Mouse (Mus musculus): ENCODE measurements around the gene Ak4. TPM values are rescaled to one million over a fixed set of nuclear protein-coding genes. Genes with fewer than 3 reads are reported as not detected.
A peak's percentile ranks its signal among the peaks of the same experiment; 100 is the strongest.

Gene Ak4
- total RNA-seq, 1 experiment = 48.1 TPM

- in situ Hi-C loops (cut with MboI; ENCODE audit: low sequenced_read_pairs in 2 of 2, unreplicated experiment in 2 of 2) = no loop called here
- Histone ChIP-seq H3K9ac (ENCODE audit: insufficient read depth, low read depth, low read length, poor library complexity, severe bottlenecking) (no peak overlapping the region), H3K9me3 (ENCODE audit: control insufficient read depth, insufficient read depth, low read depth, low read length) (no peaks in the 10 kb centered on the region), H3K27ac (ENCODE audit: insufficient read depth, low read depth, low read length, poor library complexity, severe bottlenecking) (no peak overlapping the region), H3K36me3 (ENCODE audit: control insufficient read depth, insufficient read depth, low read length, poor library complexity, severe bottlenecking) (no peaks in the 10 kb centered on the region), H3K4me1 (ENCODE audit: control insufficient read depth in 2 of 2, insufficient read depth in 2 of 2, low read length in 2 of 2, poor library complexity in 1 of 2) (peaks cover 0 to 2% of the 10 kb centered on the region in 2 experiments; a peak in 1 of 4 replicates), H3K4me3 (ENCODE audit: insufficient read depth in 1 of 2, low read depth in 1 of 2, low read length in 2 of 2, poor library complexity in 1 of 2, severe bottlenecking in 1 of 2) (no peak overlapping the region)
- DNase-seq (ENCODE audit: low read depth, low spot score) = no peak
- TF ChIP-seq HCFC1 (IDR thresholded peaks at IDR 0.05; ENCODE audit: borderline replicate concordance, insufficient read depth, low read length) (no peak), CHD2 (IDR thresholded peaks at IDR 0.05; ENCODE audit: low read depth, low read length) (no peak), MAFK (IDR thresholded peaks at IDR 0.05; ENCODE audit: insufficient read depth, low read depth, low read length) (no peak), ZNF384 (IDR thresholded peaks at IDR 0.05; ENCODE audit: low read depth, low read length) (no peak), ZC3H11A (IDR thresholded peaks at IDR 0.05; ENCODE audit: borderline replicate concordance, low read depth, low read length) (no peak)
Measured at GRCm38 (mm10) chr4:101438271-101438670, 19.2 kb downstream of the Ak4 start.

GRCm38 (mm10) chr4:101439738-101440389 lies 20.8 kb downstream of the Ak4 start:
- H3K27ac ChIP-seq (ENCODE audit: insufficient read depth, low read depth, low read length, poor library complexity, severe bottlenecking) = no peak overlapping the region
- H3K9ac ChIP-seq (ENCODE audit: insufficient read depth, low read depth, low read length, poor library complexity, severe bottlenecking) = no peak overlapping the region
- no peaks in the 10 kb centered on the region for H3K9me3 ChIP-seq (ENCODE audit: control insufficient read depth, insufficient read depth, low read depth, low read length)
- H3K4me3 ChIP-seq (ENCODE audit: insufficient read depth in 1 of 2, low read depth in 1 of 2, low read length in 2 of 2, poor library complexity in 1 of 2, severe bottlenecking in 1 of 2) = no peak overlapping the region
- in situ Hi-C loops (cut with MboI; ENCODE audit: low sequenced_read_pairs in 2 of 2, unreplicated experiment in 2 of 2) = no loop called here
- H3K4me1 ChIP-seq (ENCODE audit: control insufficient read depth in 2 of 2, insufficient read depth in 2 of 2, low read length in 2 of 2, poor library complexity in 1 of 2) = peaks cover 2% of the 10 kb centered on the region in 2 experiments; a peak in 2 of 4 replicates
- DNase-seq (ENCODE audit: low read depth, low spot score) = no peak
- H3K36me3 ChIP-seq (ENCODE audit: control insufficient read depth, insufficient read depth, low read length, poor library complexity, severe bottlenecking) = no peaks in the 10 kb centered on the region; the same call in 1 of the 2 replicates
- TF ChIP-seq HCFC1 (IDR thresholded peaks at IDR 0.05; ENCODE audit: borderline replicate concordance, insufficient read depth, low read length) (no peak), MAFK (IDR thresholded peaks at IDR 0.05; ENCODE audit: insufficient read depth, low read depth, low read length) (no peak), ZC3H11A (IDR thresholded peaks at IDR 0.05; ENCODE audit: borderline replicate concordance, low read depth, low read length) (no peak), CHD2 (IDR thresholded peaks at IDR 0.05; ENCODE audit: low read depth, low read length) (no peak), ZNF384 (IDR thresholded peaks at IDR 0.05; ENCODE audit: low read depth, low read length) (no peak)

- TF ChIP-seq MAFK (IDR thresholded peaks at IDR 0.05; ENCODE audit: insufficient read depth, low read depth, low read length) (no peak), ZNF384 (IDR thresholded peaks at IDR 0.05; ENCODE audit: low read depth, low read length) (no peak), HCFC1 (IDR thresholded peaks at IDR 0.05; ENCODE audit: borderline replicate concordance, insufficient read depth, low read length) (no peak), CHD2 (IDR thresholded peaks at IDR 0.05; ENCODE audit: low read depth, low read length) (no peak), ZC3H11A (IDR thresholded peaks at IDR 0.05; ENCODE audit: borderline replicate concordance, low read depth, low read length) (no peak)
- no peaks in the 10 kb centered on the region; the same call in 1 of the 2 replicates for H3K36me3 ChIP-seq (ENCODE audit: control insufficient read depth, insufficient read depth, low read length, poor library complexity, severe bottlenecking)
- H3K9ac ChIP-seq (ENCODE audit: insufficient read depth, low read depth, low read length, poor library complexity, severe bottlenecking) = no peak overlapping the region
- no peak overlapping the region for H3K4me3 ChIP-seq (ENCODE audit: insufficient read depth in 1 of 2, low read depth in 1 of 2, low read length in 2 of 2, poor library complexity in 1 of 2, severe bottlenecking in 1 of 2)
- no peak overlapping the region for H3K27ac ChIP-seq (ENCODE audit: insufficient read depth, low read depth, low read length, poor library complexity, severe bottlenecking)
- H3K9me3 ChIP-seq (ENCODE audit: control insufficient read depth, insufficient read depth, low read depth, low read length) = no peaks in the 10 kb centered on the region
- DNase-seq (ENCODE audit: low read depth, low spot score) = no peak
- in situ Hi-C loops (cut with MboI; ENCODE audit: low sequenced_read_pairs in 2 of 2, unreplicated experiment in 2 of 2) = no loop called here
- H3K4me1 ChIP-seq (ENCODE audit: control insufficient read depth in 2 of 2, insufficient read depth in 2 of 2, low read length in 2 of 2, poor library complexity in 1 of 2) = peaks cover 2 to 9% of the 10 kb centered on the region in 2 experiments; a peak in 2 of 4 replicates
Measured at GRCm38 (mm10) chr4:101442791-101443190, 23.7 kb downstream of the Ak4 start.

- Histone ChIP-seq H3K27ac (ENCODE audit: insufficient read depth, low read depth, low read length, poor library complexity, severe bottlenecking) (peak overlapping the region; percentile 36; the same call in 1 of the 2 replicates), H3K4me1 (ENCODE audit: control insufficient read depth in 2 of 2, insufficient read depth in 2 of 2, low read length in 2 of 2, poor library complexity in 1 of 2) (peaks cover 2 to 9% of the 10 kb centered on the region in 2 experiments; a peak in 2 of 4 replicates), H3K36me3 (ENCODE audit: control insufficient read depth, insufficient read depth, low read length, poor library complexity, severe bottlenecking) (no peaks in the 10 kb centered on the region; the same call in 1 of the 2 replicates), H3K9ac (ENCODE audit: insufficient read depth, low read depth, low read length, poor library complexity, severe bottlenecking) (no peak overlapping the region), H3K9me3 (ENCODE audit: control insufficient read depth, insufficient read depth, low read depth, low read length) (no peaks in the 10 kb centered on the region), H3K4me3 (ENCODE audit: insufficient read depth in 1 of 2, low read depth in 1 of 2, low read length in 2 of 2, poor library complexity in 1 of 2, severe bottlenecking in 1 of 2) (no peak overlapping the region)
- no peak for DNase-seq (ENCODE audit: low read depth, low spot score)
- TF ChIP-seq ZNF384 (IDR thresholded peaks at IDR 0.05; ENCODE audit: low read depth, low read length) = no peak
- no peak for TF ChIP-seq ZC3H11A (IDR thresholded peaks at IDR 0.05; ENCODE audit: borderline replicate concordance, low read depth, low read length)
- no peak for TF ChIP-seq MAFK (IDR thresholded peaks at IDR 0.05; ENCODE audit: insufficient read depth, low read depth, low read length)
- no peak for TF ChIP-seq HCFC1 (IDR thresholded peaks at IDR 0.05; ENCODE audit: borderline replicate concordance, insufficient read depth, low read length)
- TF ChIP-seq CHD2 (IDR thresholded peaks at IDR 0.05; ENCODE audit: low read depth, low read length) = no peak
- in situ Hi-C loops (cut with MboI; ENCODE audit: low sequenced_read_pairs in 2 of 2, unreplicated experiment in 2 of 2) = no loop called here
Measured at GRCm38 (mm10) chr4:101443419-101443991, 24.4 kb downstream of the Ak4 start.

Data from ES-E14 (cell line).